Mouse (Mus musculus) liver, postnatal 0 days (tissue): Measurements from ENCODE around the gene Sptbn2.

Source experiments
- CTCF ChIP-seq: sonication (generic); IDR thresholded peaks from 2 replicates; pipeline ENCODE4 v1.5.1; 2016; ENCODE audit warnings: antibody characterized with exemption, low read depth
- EP300 ChIP-seq: IDR thresholded peaks from 2 replicates; pipeline ENCODE4 v1.6.1; 2016; ENCODE audit warnings: antibody characterized with exemption, low read depth, mild to moderate bottlenecking

DNA sequence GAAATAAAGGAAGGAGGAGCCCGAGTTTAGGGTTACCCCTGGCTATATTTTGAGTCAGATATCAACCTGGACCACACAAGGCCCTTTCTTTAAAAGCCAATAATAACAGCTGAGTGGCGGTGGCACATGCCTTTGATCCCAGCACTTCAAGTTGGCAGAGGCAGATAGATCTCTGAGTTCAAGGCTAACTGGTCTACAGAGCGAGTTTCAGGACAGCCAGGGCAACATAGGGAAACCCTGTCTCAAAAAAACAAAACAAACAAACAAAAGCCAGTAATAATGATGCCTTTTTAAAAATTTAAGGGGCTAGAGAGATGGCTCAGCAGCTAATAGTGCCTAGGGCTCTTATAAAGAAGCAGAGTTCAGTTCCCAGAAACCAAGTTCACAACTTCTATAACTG is 16.6 kb upstream of the Sptbn2 start:
- TF ChIP-seq CTCF (no peak), EP300 (no peak)
